Mouse (Mus musculus) kidney, adult 2 months (tissue): ENCODE measurements around the gene Stra6. TPM values are rescaled to one million over a fixed set of nuclear protein-coding genes. Genes with fewer than 3 reads are reported as not detected.

Experiments used
- DNase-seq: peaks from one replicate; pipeline ENCODE4 v3.0.0; 2021
- H3K27ac ChIP-seq: fragments of 200-500 bp; 2 replicates; pipeline ENCODE4 v1.5.1; 2012; ENCODE audit warnings: low read depth, low read length, control low read depth, inconsistent platforms; ENCODE audit not compliant: insufficient read depth
- H3K27me3 ChIP-seq: fragments of 200-500 bp; replicated peaks from 2 replicates; pipeline ENCODE4 v1.6.1; 2012; ENCODE audit warnings: mild to moderate bottlenecking, moderate library complexity, low read length, inconsistent platforms; ENCODE audit not compliant: control insufficient read depth, insufficient read depth
- H3K36me3 ChIP-seq: fragments of 200-500 bp; 2 replicates; pipeline ENCODE4 v1.6.1; 2012; ENCODE audit warnings: mild to moderate bottlenecking, moderate library complexity, low read length, inconsistent platforms; ENCODE audit not compliant: control insufficient read depth, insufficient read depth
- H3K4me1 ChIP-seq: fragments of 200-500 bp; 2 replicates; pipeline ENCODE4 v1.6.1; 2011; ENCODE audit warnings: low read length; ENCODE audit not compliant: control insufficient read depth, insufficient read depth
- H3K4me3 ChIP-seq: fragments of 200-500 bp; 2 replicates; pipeline ENCODE4 v1.5.1; 2011; ENCODE audit warnings: mild to moderate bottlenecking, low read depth, low read length, control low read depth; ENCODE audit not compliant: insufficient read depth
- CTCF ChIP-seq: fragments of 200-500 bp; conservative IDR thresholded peaks from 2 replicates; pipeline ENCODE4 v1.5.1; 2011; ENCODE audit warnings: low read depth, mild to moderate bottlenecking, control low read depth, low read length, moderate library complexity, mixed read lengths; ENCODE audit not compliant: insufficient read depth, insufficient read length
- POLR2A ChIP-seq: fragments of 200-500 bp; IDR thresholded peaks from one replicate; pipeline ENCODE4 v1.6.1; 2011; ENCODE audit warnings: low read depth, low read length, control low read depth
- WGBS: fragments of 180-500 bp; shearing (Covaris S2); methylation state at CpG from one replicate; pipeline ENCODE4 v1.1.7; 2018; 5-methylcytosine and 5-hydroxymethylcytosine counted together
- polyA plus RNA-seq: library from polyadenylated mRNA; depleted of rRNA; stranded (reverse); fragments of >200 nt; gene quantifications from 2 replicates; pipeline ENCODE4 v1.2.3, GENCODE M21; 2012; rRNA removed

The Stra6 gene
- 15.4 and 19.5 TPM in 2 replicates for polyA plus RNA-seq

DNA sequence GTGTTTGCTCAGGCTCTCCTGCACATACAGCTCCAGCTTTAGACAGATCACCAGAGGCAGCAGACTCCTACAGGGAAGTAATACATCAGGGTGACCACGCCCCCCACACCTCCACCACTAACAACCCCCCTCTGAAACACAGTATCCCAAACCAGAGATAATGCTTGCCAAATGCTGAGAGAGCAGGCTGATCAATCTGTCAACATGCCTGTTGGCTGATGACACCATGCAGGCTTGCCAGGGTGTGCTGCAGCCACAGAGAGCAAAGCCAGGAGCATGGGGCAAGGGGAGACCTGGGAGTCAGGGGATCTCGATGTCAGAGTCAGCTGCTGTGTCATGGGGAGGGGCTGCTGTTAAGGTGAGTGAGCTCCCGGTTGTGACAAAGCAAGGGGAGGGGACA, at the start of gene Stra6:
Gene Stra6, plus strand, starts transcription at position 258 of the 400 bp plus-strand sequence.
- no peaks in the 10 kb centered on the region for H3K36me3 ChIP-seq
- no peak within 1 kb of the TSS for H3K27ac ChIP-seq
- DNase-seq: no peak
- WGBS: 13% methylated on average over 3 of the region's 3 CpGs
- peaks cover 2% of the 10 kb centered on the region; the same call in 1 of the 2 replicates for H3K27me3 ChIP-seq
- H3K4me1 ChIP-seq: no peaks in the 10 kb centered on the region
- no peak within 1 kb of the TSS for H3K4me3 ChIP-seq
- TF ChIP-seq CTCF: no peak
- no peak for TF ChIP-seq POLR2A

DNA sequence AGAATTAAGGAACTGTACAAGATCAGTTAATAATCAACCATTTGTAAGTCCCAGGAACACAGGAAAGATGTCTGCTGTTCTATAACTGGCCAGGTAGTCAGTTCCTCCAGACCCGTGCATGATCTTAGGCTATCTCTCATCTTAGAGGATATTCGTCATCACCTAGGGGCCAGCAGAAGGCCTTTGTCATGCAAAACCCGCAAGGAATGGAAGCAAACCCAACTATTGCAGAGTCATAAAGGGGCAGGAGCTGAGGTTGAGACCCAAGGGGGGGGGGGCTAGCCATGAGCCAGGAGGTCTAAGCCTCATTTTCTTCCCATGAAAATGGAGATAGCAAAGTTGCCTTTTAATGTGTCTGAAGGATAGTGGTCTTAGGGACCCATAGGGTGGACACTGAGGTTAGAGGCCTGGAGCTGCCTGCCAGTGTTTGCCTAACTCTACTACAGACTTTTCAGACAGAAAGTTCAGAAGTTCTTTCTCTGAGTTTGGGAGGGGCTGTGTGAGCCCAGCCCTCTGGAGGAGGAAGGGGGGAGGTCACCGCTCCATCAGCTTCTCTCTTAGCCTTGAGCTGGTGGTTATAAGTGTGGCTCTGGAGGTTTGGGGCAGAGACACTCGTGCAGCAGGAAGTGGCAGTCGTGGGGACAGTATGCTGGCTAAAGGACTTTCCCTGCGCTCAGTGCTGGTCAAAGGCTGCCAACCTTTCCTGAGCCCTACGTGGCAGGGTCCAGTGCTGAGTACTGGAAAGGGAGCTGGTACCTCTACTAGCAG, 49.0 kb upstream of the Stra6 start:
- 55% methylated on average over 8 of the region's 8 CpGs for WGBS
- H3K27me3 ChIP-seq: no peaks in the 10 kb centered on the region
- 0 out of 2 replicates have a peak, but pooled peaks cover 2% of the 10 kb centered on the region for H3K4me1 ChIP-seq
- H3K36me3 ChIP-seq: no peaks in the 10 kb centered on the region
- H3K4me3 ChIP-seq: no peak overlapping the region
- H3K27ac ChIP-seq: no peak overlapping the region
- TF ChIP-seq CTCF (no peak), POLR2A (no peak)
- DNase-seq: no peak

DNA sequence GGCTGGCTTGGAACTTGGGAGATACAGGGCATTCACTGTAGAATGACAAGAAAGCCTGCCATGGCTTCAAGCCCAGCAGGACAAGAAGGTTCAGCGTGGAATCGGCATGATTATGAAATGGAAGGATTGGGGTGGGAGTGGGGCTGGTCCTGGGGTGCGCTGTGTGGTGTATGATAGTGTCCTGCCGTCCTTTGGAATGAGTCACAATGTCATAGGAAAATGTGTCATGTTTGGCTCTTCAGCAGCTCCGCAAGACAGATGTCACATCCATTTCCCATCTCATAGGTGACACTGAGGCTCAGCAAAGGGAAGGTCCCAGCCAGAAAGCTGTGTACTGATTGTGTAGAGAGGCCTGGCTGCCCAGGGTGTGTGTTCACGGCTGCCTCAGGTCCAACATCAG, 47.7 kb upstream of the Stra6 start:
- TF ChIP-seq CTCF: no peak
- no peak for TF ChIP-seq POLR2A
- DNase-seq: no peak
- H3K27ac ChIP-seq: no peak overlapping the region
- H3K4me1 ChIP-seq: 0 out of 2 replicates have a peak, but pooled peaks cover 2% of the 10 kb centered on the region
- no peaks in the 10 kb centered on the region for H3K27me3 ChIP-seq
- H3K4me3 ChIP-seq: no peak overlapping the region
- H3K36me3 ChIP-seq: no peaks in the 10 kb centered on the region
- WGBS: 91% methylated on average over 6 of the region's 6 CpGs

DNA sequence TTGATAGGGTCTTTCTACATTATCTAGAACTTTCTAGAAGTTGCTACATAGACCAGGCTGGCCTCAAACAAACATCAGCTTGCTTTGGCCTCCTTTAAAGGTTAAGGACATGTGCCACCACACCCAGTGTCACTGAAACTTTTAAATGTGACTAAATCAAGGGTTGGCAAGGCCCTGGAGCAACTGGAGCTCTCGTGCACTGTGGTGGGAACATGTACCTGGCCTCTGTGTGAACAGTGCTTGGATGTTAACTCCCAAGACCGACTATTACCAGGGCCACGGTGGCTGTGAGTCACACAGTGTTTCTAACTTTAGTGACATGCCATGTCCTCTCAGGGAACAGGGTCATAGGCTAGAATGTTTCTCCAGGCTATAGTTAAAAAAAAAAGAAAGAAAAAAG, 46.6 kb upstream of the Stra6 start:
- no peak for DNase-seq
- 65% methylated on average over 3 of the region's 3 CpGs for WGBS
- H3K36me3 ChIP-seq: no peaks in the 10 kb centered on the region
- H3K27ac ChIP-seq: no peak overlapping the region
- H3K4me3 ChIP-seq: no peak overlapping the region
- 0 out of 2 replicates have a peak, but pooled peaks cover 2% of the 10 kb centered on the region for H3K4me1 ChIP-seq
- TF ChIP-seq POLR2A (no peak), CTCF (no peak)
- no peaks in the 10 kb centered on the region for H3K27me3 ChIP-seq

DNA sequence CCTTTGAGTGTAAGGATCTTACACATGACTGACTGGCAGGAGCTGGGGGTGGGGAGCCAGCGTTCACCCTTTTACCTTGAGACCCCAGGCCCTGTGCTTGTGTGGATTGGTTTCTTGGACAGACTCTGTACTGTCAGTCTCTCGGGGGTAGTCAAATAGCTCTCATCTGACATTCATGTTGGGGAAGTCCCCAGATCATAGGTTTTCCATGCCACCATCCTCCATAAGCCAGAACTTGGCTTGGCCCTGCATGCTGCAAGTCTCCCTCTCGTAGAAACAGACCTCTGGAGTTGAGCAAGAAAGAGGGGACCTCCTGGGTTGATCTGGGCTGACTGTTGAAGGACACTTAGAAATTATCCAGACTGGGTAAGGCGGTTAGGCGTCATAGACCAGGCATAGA, 45.2 kb upstream of the Stra6 start:
- 89% methylated on average over 5 of the region's 5 CpGs for WGBS
- Histone ChIP-seq H3K36me3 (no peaks in the 10 kb centered on the region), H3K27me3 (no peaks in the 10 kb centered on the region), H3K4me1 (0 out of 2 replicates have a peak, but pooled peaks cover 2% of the 10 kb centered on the region), H3K27ac (no peak overlapping the region), H3K4me3 (no peak overlapping the region)
- TF ChIP-seq POLR2A (no peak), CTCF (no peak)
- DNase-seq: no peak

DNA sequence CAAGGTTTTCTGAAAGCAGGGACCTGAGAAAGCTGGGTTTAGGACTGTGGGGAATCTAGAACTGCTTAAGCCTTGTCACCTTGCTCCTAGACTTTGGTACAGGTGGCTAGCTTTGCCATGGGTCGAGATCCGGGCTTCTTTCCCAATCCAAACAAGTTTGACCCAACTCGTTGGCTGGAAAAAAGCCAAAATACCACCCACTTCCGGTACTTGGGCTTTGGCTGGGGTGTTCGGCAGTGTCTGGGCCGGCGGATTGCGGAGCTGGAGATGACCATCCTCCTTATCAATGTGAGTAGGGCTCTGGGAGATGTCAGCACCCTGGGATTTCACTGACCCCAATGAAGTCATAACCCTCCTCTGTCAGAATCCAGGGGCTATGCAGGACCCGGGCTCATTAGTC, 37.6 kb upstream of the Stra6 start:
- TF ChIP-seq POLR2A: no peak
- no peak for TF ChIP-seq CTCF
- no peak for DNase-seq
- WGBS: 80% methylated on average over 9 of the region's 9 CpGs

DNA sequence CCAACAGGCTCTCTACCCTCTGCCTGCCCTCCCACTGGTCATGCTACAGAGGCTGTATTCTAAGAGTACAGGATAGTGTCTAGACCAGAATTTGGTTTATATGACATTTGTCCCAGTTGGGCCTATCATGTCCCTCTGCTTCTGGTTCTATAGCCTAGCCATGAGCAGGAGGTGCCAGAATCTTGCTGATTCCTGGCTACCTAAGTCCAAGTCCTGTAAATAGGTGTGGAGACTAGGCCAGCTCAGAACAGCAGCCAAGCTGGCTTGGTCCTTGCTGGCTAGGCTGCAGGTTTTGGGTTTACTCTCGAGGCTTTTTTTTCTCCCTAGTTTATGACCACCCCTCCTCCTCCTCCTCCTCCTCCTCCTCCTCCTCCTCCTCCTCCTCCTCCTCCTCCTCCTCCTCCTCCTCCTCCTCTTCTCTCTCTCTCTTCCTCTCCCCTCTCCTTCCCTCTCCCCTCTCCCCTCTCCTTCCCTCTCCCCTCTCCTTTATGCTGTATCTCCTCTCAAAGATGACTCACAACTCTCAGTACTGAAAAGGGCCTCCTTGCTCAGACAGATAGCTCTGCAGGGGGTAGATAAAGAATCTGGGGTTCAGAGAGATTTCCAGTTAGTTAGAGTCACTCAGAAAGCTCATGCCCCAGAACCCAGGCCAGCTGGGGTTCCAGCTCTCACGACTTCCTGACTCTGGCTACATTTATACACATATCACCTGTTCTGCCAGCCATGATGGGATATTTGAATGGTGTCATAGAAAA, 36.0 kb upstream of the Stra6 start:
- no peak for TF ChIP-seq POLR2A
- no peak for TF ChIP-seq CTCF
- H3K36me3 ChIP-seq: no peaks in the 10 kb centered on the region
- no peak overlapping the region for H3K27ac ChIP-seq
- H3K4me1 ChIP-seq: no peaks in the 10 kb centered on the region
- H3K27me3 ChIP-seq: no peaks in the 10 kb centered on the region
- no peak overlapping the region for H3K4me3 ChIP-seq
- no peak for DNase-seq
- WGBS: 37% methylated on average over 2 of the region's 2 CpGs

More for the DNA sequence above, 37.6 kb upstream of the Stra6 start:
- no peak overlapping the region for H3K27ac ChIP-seq
- no peaks in the 10 kb centered on the region for H3K36me3 ChIP-seq
- no peak overlapping the region for H3K4me3 ChIP-seq
- H3K27me3 ChIP-seq: no peaks in the 10 kb centered on the region
- H3K4me1 ChIP-seq: no peaks in the 10 kb centered on the region
